Mouse (Mus musculus) spleen, adult 2 months (tissue): ENCODE measurements around the gene Lmtk2.

Experiments
- CTCF ChIP-seq: fragments of 200-500 bp; IDR thresholded peaks from 2 replicates; pipeline ENCODE4 v1.5.1; 2011; ENCODE audit warnings: mild to moderate bottlenecking, inconsistent platforms; ENCODE audit not compliant: insufficient read depth, insufficient read length, insufficient replicate concordance; ENCODE audit errors: extremely low read depth
- POLR2A ChIP-seq: fragments of 200-500 bp; IDR thresholded peaks from 2 replicates; pipeline ENCODE4 v1.6.1; 2011; ENCODE audit warnings: low read depth, low read length, inconsistent platforms

- TF ChIP-seq CTCF (no peak), POLR2A (no peak)
Observed at GRCm38 (mm10) chr5:144158604-144159003, 58.4 kb downstream of the Lmtk2 start.
